Mouse (Mus musculus) liver, postnatal 0 days (tissue): ENCODE measurements around the gene Mus81. TPM values are rescaled to one million over a fixed set of nuclear protein-coding genes. Genes with fewer than 3 reads are reported as not detected.
A peak's percentile ranks its signal among the peaks of the same experiment; 100 is the strongest.

Experiments
- ATAC-seq: fragments of 200-750 bp; cut with Nextera tagmentation; 2 replicates; pipeline ENCODE4 v1.8.0; 2017; ENCODE audit warnings: mild to moderate bottlenecking, moderate library complexity
- DNase-seq: peaks from one replicate; pipeline ENCODE4 v3.0.0-alpha.2; 2016
- H3K27ac ChIP-seq: fragments of 300-500 bp; sonication (generic); 2 replicates; pipeline ENCODE4 v1.5.1; 2014; ENCODE audit warnings: antibody characterized with exemption, moderate library complexity, mild to moderate bottlenecking, low read depth
- H3K27me3 ChIP-seq: fragments of 300-500 bp; sonication (generic); 2 replicates; pipeline ENCODE4 v1.6.1; 2014; ENCODE audit warnings: low read length, control low read depth, mixed read lengths; ENCODE audit not compliant: insufficient read depth
- H3K36me3 ChIP-seq: fragments of 300-500 bp; sonication (generic); replicated peaks from 2 replicates; pipeline ENCODE4 v1.6.1; 2014; ENCODE audit warnings: mild to moderate bottlenecking, control low read depth, low read length, moderate library complexity, mixed read lengths; ENCODE audit not compliant: insufficient read depth
- H3K4me1 ChIP-seq: fragments of 300-500 bp; sonication (generic); 2 replicates; pipeline ENCODE4 v1.6.1; 2014; ENCODE audit warnings: antibody characterized with exemption, mild to moderate bottlenecking, control low read depth; ENCODE audit not compliant: insufficient read depth
- H3K4me2 ChIP-seq: fragments of 300-500 bp; sonication (generic); 2 replicates; pipeline ENCODE4 v1.6.1; 2014; ENCODE audit warnings: low read depth, mild to moderate bottlenecking, low read length, moderate library complexity, mixed read lengths
- H3K4me3 ChIP-seq: fragments of 300-500 bp; sonication (generic); 2 replicates; pipeline ENCODE4 v1.5.1; 2014; ENCODE audit warnings: low read depth, low read length
- H3K9ac ChIP-seq: fragments of 300-500 bp; sonication (generic); replicated peaks from 2 replicates; pipeline ENCODE4 v1.6.1; 2014; ENCODE audit warnings: mild to moderate bottlenecking, moderate library complexity
- H3K9me3 ChIP-seq: fragments of 300-500 bp; sonication (generic); 2 replicates; pipeline ENCODE4 v1.6.1; 2016; ENCODE audit warnings: mild to moderate bottlenecking, control low read depth, low read length, mixed read lengths
- CTCF ChIP-seq: sonication (generic); IDR thresholded peaks from 2 replicates; pipeline ENCODE4 v1.5.1; 2016; ENCODE audit warnings: antibody characterized with exemption, low read depth
- EP300 ChIP-seq: IDR thresholded peaks from 2 replicates; pipeline ENCODE4 v1.6.1; 2016; ENCODE audit warnings: antibody characterized with exemption, low read depth, mild to moderate bottlenecking
- WGBS: fragments of 180-500 bp; shearing (Covaris S2); extraction: QIAGEN DNeasy Blood & Tissue Kit; methylation state at CpG from one replicate; pipeline ENCODE4 v1.1.7; 2014; ENCODE audit not compliant: insufficient replicate concordance; 5-methylcytosine and 5-hydroxymethylcytosine counted together
- polyA plus RNA-seq: library from polyadenylated mRNA; unstranded; fragments of >200 nt; fragmentation: Nextera tagmentation; extraction: Ambion mirVana; gene quantifications from 2 replicates; pipeline ENCODE4 v1.2.1, GENCODE M21; 2015

Gene Mus81
- polyA plus RNA-seq, 1 experiment from 2014 or later, result 11.9 TPM

GRCm38 (mm10) chr19:5516906-5517505 lies 28.8 kb upstream of the Mus81 start:
- no peak for DNase-seq
- Histone ChIP-seq H3K9ac (no peak overlapping the region), H3K4me1 (peaks cover 8% of the 10 kb centered on the region; the same call in 1 of the 2 replicates), H3K4me3 (no peak overlapping the region), H3K27ac (no peak overlapping the region), H3K27me3 (no peaks in the 10 kb centered on the region), H3K36me3 (no peaks in the 10 kb centered on the region), H3K4me2 (no peak overlapping the region), H3K9me3 (no peaks in the 10 kb centered on the region)
- 77% methylated on average over 8 of the region's 8 CpGs for WGBS
- TF ChIP-seq EP300 (no peak), CTCF (peak; percentile 18; the same call in 1 of the 2 replicates)
- no peak for ATAC-seq

- Histone ChIP-seq H3K4me2 (no peak overlapping the region), H3K9me3 (no peaks in the 10 kb centered on the region), H3K27me3 (no peaks in the 10 kb centered on the region), H3K9ac (no peak overlapping the region), H3K4me1 (peaks cover 15% of the 10 kb centered on the region), H3K36me3 (no peaks in the 10 kb centered on the region), H3K27ac (no peak overlapping the region), H3K4me3 (no peak overlapping the region)
- DNase-seq (no peak), ATAC-seq (no peak)
- peak; percentile 39 for TF ChIP-seq CTCF
- no peak for TF ChIP-seq EP300
- 80% methylated on average over 7 of the region's 7 CpGs for WGBS
These were observed 27.9 kb upstream of the Mus81 start for GRCm38 (mm10) chr19:5515840-5516777.

- DNase-seq (no peak), ATAC-seq (no peak)
- WGBS, result 68% methylated on average over 3 of the region's 3 CpGs
- Histone ChIP-seq H3K36me3 (no peaks in the 10 kb centered on the region), H3K4me1 (peaks cover 29% of the 10 kb centered on the region), H3K9me3 (no peaks in the 10 kb centered on the region), H3K4me2 (peak overlapping the region; percentile 92; the same call in 1 of the 2 replicates), H3K27me3 (no peaks in the 10 kb centered on the region), H3K9ac (no peak overlapping the region), H3K27ac (peak overlapping the region; percentile 78; the same call in 1 of the 2 replicates), H3K4me3 (0 out of 2 replicates have a peak overlapping the region, but pooled peaks have one; percentile 24)
- no peak for TF ChIP-seq EP300
- no peak for TF ChIP-seq CTCF
These were observed 24.8 kb upstream of the Mus81 start for GRCm38 (mm10) chr19:5513005-5513349.

GRCm38 (mm10) chr19:5512091-5513004 lies 24.1 kb upstream of the Mus81 start:
- TF ChIP-seq CTCF (no peak), EP300 (no peak)
- H3K9me3 ChIP-seq, result no peaks in the 10 kb centered on the region
- H3K4me2 ChIP-seq, result peak overlapping the region; percentile 92
- no peaks in the 10 kb centered on the region for H3K27me3 ChIP-seq
- peak; percentile 47 for DNase-seq
- ATAC-seq, result no peak
- H3K9ac ChIP-seq, result peak overlapping the region; percentile 38; the same call in 1 of the 2 replicates
- H3K27ac ChIP-seq, result peak overlapping the region; percentile 78
- peak overlapping the region; percentile 24 for H3K4me3 ChIP-seq
- no peaks in the 10 kb centered on the region for H3K36me3 ChIP-seq
- peaks cover 29% of the 10 kb centered on the region for H3K4me1 ChIP-seq
- WGBS, result 30% methylated on average over 12 of the region's 12 CpGs

- WGBS, result 23% methylated on average over 15 of the region's 15 CpGs
- Histone ChIP-seq H3K27me3 (no peaks in the 10 kb centered on the region), H3K36me3 (no peaks in the 10 kb centered on the region), H3K4me1 (peaks cover 29% of the 10 kb centered on the region), H3K27ac (peak overlapping the region; percentile 70), H3K4me2 (peak overlapping the region; percentile 92), H3K9me3 (no peaks in the 10 kb centered on the region), H3K4me3 (peak overlapping the region; percentile 54), H3K9ac (peak overlapping the region; percentile 64)
- no peak for ATAC-seq
- no peak for TF ChIP-seq EP300
- TF ChIP-seq CTCF, result no peak
- no peak for DNase-seq
These were observed 23.0 kb upstream of the Mus81 start for GRCm38 (mm10) chr19:5511074-5511632.
